Mouse (Mus musculus): Measurements from ENCODE around the gene BC048507. TPM values are rescaled to one million over a fixed set of nuclear protein-coding genes. Genes with fewer than 3 reads are reported as not detected.
"Not testable (repeated sequence)": the region's sequence is repeated elsewhere in the genome, so short reads cannot be mapped to it uniquely, and the experiment has no call there.

BC048507 gene
- polyA plus RNA-seq, 1 experiment from 2014 or later = 0.23 TPM

- no peak overlapping the region for H3K4me3 ChIP-seq (replicated peaks)
- ATAC-seq (ENCODE audit: insufficient read depth, low FRiP score, low read depth) = no peak
- H3K27me3 ChIP-seq (replicated peaks) = no peaks in the 10 kb centered on the region
- H3K4me1 ChIP-seq = no peaks in the 10 kb centered on the region
- no peak overlapping the region for H3K9ac ChIP-seq
- no peak overlapping the region for H3K4me2 ChIP-seq
- no peaks in the 10 kb centered on the region for H3K36me3 ChIP-seq
- H3K9me3 ChIP-seq = no peaks in the 10 kb centered on the region
- 81% methylated on average over 9 of the region's 9 CpGs for WGBS
- H3K27ac ChIP-seq = no peak overlapping the region
Measured at GRCm38 (mm10) chr13:67862508-67862907, 618 bp upstream of the BC048507 start.

GRCm38 (mm10) chr13:67864764-67865350, 1.7 kb downstream of the BC048507 start:
- Histone ChIP-seq H3K9me3 (no peaks in the 10 kb centered on the region), H3K36me3 (no peaks in the 10 kb centered on the region), H3K27me3 (replicated peaks) (no peaks in the 10 kb centered on the region), H3K4me3 (replicated peaks) (no peak overlapping the region), H3K27ac (no peak overlapping the region), H3K4me1 (no peaks in the 10 kb centered on the region), H3K9ac (no peak overlapping the region), H3K4me2 (no peak overlapping the region)
- whole genome bisulfite sequencing = 54% methylated on average over 5 of the region's 5 CpGs
- no peak for ATAC-seq (ENCODE audit: insufficient read depth, low FRiP score, low read depth)

GRCm38 (mm10) chr13:67867899-67868298, 4.8 kb downstream of the BC048507 start:
- Histone ChIP-seq H3K9ac (no peak overlapping the region), H3K36me3 (no peaks in the 10 kb centered on the region), H3K4me3 (replicated peaks) (no peak overlapping the region), H3K27ac (no peak overlapping the region), H3K4me2 (no peak overlapping the region), H3K9me3 (no peaks in the 10 kb centered on the region), H3K27me3 (replicated peaks) (no peaks in the 10 kb centered on the region), H3K4me1 (no peaks in the 10 kb centered on the region)
- 21% methylated on average over 3 of the region's 3 CpGs for WGBS
- no peak for ATAC-seq (ENCODE audit: insufficient read depth, low FRiP score, low read depth)

- H3K4me2 ChIP-seq; H3K9me3 ChIP-seq; ATAC-seq (ENCODE audit: insufficient read depth, low FRiP score, low read depth); H3K4me3 ChIP-seq (replicated peaks); H3K27me3 ChIP-seq (replicated peaks); H3K36me3 ChIP-seq; H3K27ac ChIP-seq; H3K4me1 ChIP-seq; H3K9ac ChIP-seq: not testable (repeated sequence)
- 32% methylated on average over 7 of the region's 12 CpGs for WGBS
Measured at GRCm38 (mm10) chr13:67876049-67876698, 13.0 kb downstream of the BC048507 start.

GRCm38 (mm10) chr13:67876699-67877254, 13.7 kb downstream of the BC048507 start:
- Histone ChIP-seq H3K36me3 (no peaks in the 10 kb centered on the region), H3K4me3 (replicated peaks) (no peak overlapping the region), H3K27me3 (replicated peaks) (no peaks in the 10 kb centered on the region), H3K4me2 (no peak overlapping the region), H3K9me3 (no peaks in the 10 kb centered on the region), H3K9ac (no peak overlapping the region), H3K4me1 (no peaks in the 10 kb centered on the region), H3K27ac (no peak overlapping the region)
- no peak for ATAC-seq (ENCODE audit: insufficient read depth, low FRiP score, low read depth)
- 45% methylated on average over 7 of the region's 7 CpGs for WGBS

GRCm38 (mm10) chr13:67883966-67884365, 20.8 kb downstream of the BC048507 start:
- H3K27ac ChIP-seq = no peak overlapping the region
- H3K4me3 ChIP-seq (replicated peaks) = no peak overlapping the region
- 83% methylated on average over 8 of the region's 8 CpGs for WGBS
- no peaks in the 10 kb centered on the region for H3K27me3 ChIP-seq (replicated peaks)
- H3K9ac ChIP-seq = no peak overlapping the region
- no peaks in the 10 kb centered on the region for H3K9me3 ChIP-seq
- no peaks in the 10 kb centered on the region for H3K4me1 ChIP-seq
- H3K36me3 ChIP-seq = no peaks in the 10 kb centered on the region
- no peak overlapping the region for H3K4me2 ChIP-seq
- ATAC-seq (ENCODE audit: insufficient read depth, low FRiP score, low read depth) = no peak

GRCm38 (mm10) chr13:67909759-67910158, 46.6 kb downstream of the BC048507 start:
- ATAC-seq (ENCODE audit: insufficient read depth, low FRiP score, low read depth) = no peak
- H3K9me3 ChIP-seq = no peaks in the 10 kb centered on the region
- H3K27ac ChIP-seq = no peak overlapping the region
- H3K36me3 ChIP-seq = no peaks in the 10 kb centered on the region
- WGBS = 38% methylated on average over 5 of the region's 5 CpGs
- H3K4me2 ChIP-seq = no peak overlapping the region
- H3K27me3 ChIP-seq (replicated peaks) = no peaks in the 10 kb centered on the region
- H3K4me1 ChIP-seq = no peaks in the 10 kb centered on the region
- no peak overlapping the region for H3K9ac ChIP-seq
- no peak overlapping the region for H3K4me3 ChIP-seq (replicated peaks)

Other genes with a start within 250 kb of the BC048507 start
- gene Gm49345, start 225.6 kb upstream of the BC048507 start, polyA plus RNA-seq (2015; fragmentation: Nextera tagmentation; extraction: Ambion mirVana) = 0.26 TPM in 1 of 2 replicates, not detected in the other
- 2.4 and 2.7 TPM in 2 replicates for gene Zfp729a, start 225.5 kb upstream of the BC048507 start, polyA plus RNA-seq (2015; fragmentation: Nextera tagmentation; extraction: Ambion mirVana)
- 8.9 and 12.7 TPM in 2 replicates for gene Zfp738, start 176.3 kb upstream of the BC048507 start, polyA plus RNA-seq (2015; fragmentation: Nextera tagmentation; extraction: Ambion mirVana)
- gene Zfp65, start 134.2 kb upstream of the BC048507 start, polyA plus RNA-seq (2015; fragmentation: Nextera tagmentation; extraction: Ambion mirVana) = 5.8 and 5.9 TPM in 2 replicates
- gene Zfp85, start 108.1 kb upstream of the BC048507 start, polyA plus RNA-seq (2015; fragmentation: Nextera tagmentation; extraction: Ambion mirVana) = 4.2 and 4.5 TPM in 2 replicates
- gene Zfp493, start 83.6 kb upstream of the BC048507 start, polyA plus RNA-seq (2015; fragmentation: Nextera tagmentation; extraction: Ambion mirVana) = 2.6 and 3.0 TPM in 2 replicates
- gene Zfp273, start 49.6 kb upstream of the BC048507 start, polyA plus RNA-seq (2015; fragmentation: Nextera tagmentation; extraction: Ambion mirVana) = 6.2 and 7.5 TPM in 2 replicates
- gene Gm10037, start 32.2 kb upstream of the BC048507 start, polyA plus RNA-seq (2015; fragmentation: Nextera tagmentation; extraction: Ambion mirVana) = 1.8 and 1.9 TPM in 2 replicates